Mouse (Mus musculus): ENCODE measurements around the gene Aaas.

Gene Aaas

GRCm38 (mm10) chr15:102308717-102309116, 41.9 kb downstream of the Aaas start:
- DNase-seq (ENCODE audit: low read depth) = no peak

DNA sequence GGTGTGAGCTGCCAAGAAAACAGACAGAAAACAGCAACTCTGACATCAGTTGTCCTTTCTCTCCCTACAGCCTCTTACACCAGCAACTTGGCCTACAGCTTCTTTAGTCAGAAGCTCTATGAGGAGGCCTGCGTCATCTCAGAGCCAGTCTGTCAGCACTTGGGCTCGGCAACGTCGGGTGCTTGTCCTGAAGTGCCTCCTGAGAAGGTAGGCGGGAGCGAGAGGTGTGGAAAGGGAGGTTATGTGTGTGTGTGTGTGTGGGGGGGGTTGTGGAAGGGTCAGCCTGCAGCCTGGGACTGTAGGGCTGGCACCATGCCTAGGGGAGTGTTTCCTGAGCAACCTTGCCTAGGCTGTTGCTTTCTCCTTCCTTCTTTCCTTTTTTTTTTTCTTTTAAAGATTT, 48.0 kb downstream of the Aaas start:
- no peak for DNase-seq (ENCODE audit: low read depth)

GRCm38 (mm10) chr15:102296368-102297006, 54.1 kb downstream of the Aaas start:
- DNase-seq (ENCODE audit: low read depth) = no peak

- DNase-seq (ENCODE audit: low read depth) = peak; percentile 95
Observed at GRCm38 (mm10) chr15:102295633-102296367, 54.8 kb downstream of the Aaas start, which contains the start of gene Espl1. TSS of gene Espl1 (plus strand) at chr15:102296266.

All from NIH3T3 (cell line).